Mouse (Mus musculus): ENCODE measurements around the gene Alg12.

- no peak for TF ChIP-seq CTCF (IDR thresholded peaks at IDR 0.05; ENCODE audit: insufficient read depth, low read depth, low read length)
- no peak for TF ChIP-seq POLR2A (IDR thresholded peaks at IDR 0.05; ENCODE audit: insufficient read depth, low read depth, low read length)
Measured at GRCm38 (mm10) chr15:88827466-88827865, 8.3 kb upstream of the Alg12 start.

All from olfactory bulb, adult 2 months (tissue).